Mouse (Mus musculus) left cerebral cortex, adult 8-10 months (tissue): Measurements from ENCODE around the gene Fndc11. TPM values are rescaled to one million over a fixed set of nuclear protein-coding genes. Genes with fewer than 3 reads are reported as not detected.
"Not testable (repeated sequence)": the region's sequence is repeated elsewhere in the genome, so short reads cannot be mapped to it uniquely, and the experiment has no call there.

Experiments
- DNase-seq, 2 experiments: peaks; one replicate each; pipeline ENCODE4 v3.0.0; 2022; ENCODE audit warnings: low spot score in 2 of 2
- total RNA-seq, 4 experiments: library from RNA; stranded (reverse); gene quantifications; 2 replicates each; pipeline ENCODE4 v1.2.4; 2022

Gene Fndc11
- total RNA-seq = not detected

GRCm38 (mm10) chr2:181219538-181220216, at the start of gene Fndc11:
Gene Fndc11, plus strand, starts transcription at chr2:181220013.
- peak; percentile 13 to 39 for DNase-seq

- DNase-seq = no peak
Observed at GRCm38 (mm10) chr2:181174646-181175045, 45.2 kb upstream of the Fndc11 start.

GRCm38 (mm10) chr2:181178015-181178414, 41.8 kb upstream of the Fndc11 start:
- DNase-seq = no peak

GRCm38 (mm10) chr2:181178471-181178870, 41.3 kb upstream of the Fndc11 start:
- DNase-seq = no peak

GRCm38 (mm10) chr2:181180898-181181297, 38.9 kb upstream of the Fndc11 start:
- DNase-seq = no peak

GRCm38 (mm10) chr2:181186635-181187034, 33.2 kb upstream of the Fndc11 start:
- peak; percentile 74 to 79 for DNase-seq

- peak; percentile 84 to 94 for DNase-seq
Observed at GRCm38 (mm10) chr2:181187121-181188000, 32.5 kb upstream of the Fndc11 start, which contains the start of gene Ppdpf. Gene Ppdpf, plus strand, starts transcription at chr2:181187247.

GRCm38 (mm10) chr2:181188681-181189080, 31.1 kb upstream of the Fndc11 start:
- DNase-seq = no peak

GRCm38 (mm10) chr2:181189321-181189720, 30.5 kb upstream of the Fndc11 start:
- no peak for DNase-seq

- DNase-seq = not testable (repeated sequence)
Observed at GRCm38 (mm10) chr2:181191385-181191784, 28.4 kb upstream of the Fndc11 start.

- no peak for DNase-seq
Observed at GRCm38 (mm10) chr2:181191936-181192335, 27.9 kb upstream of the Fndc11 start.

- DNase-seq = no peak
Observed at GRCm38 (mm10) chr2:181193044-181193443, 26.8 kb upstream of the Fndc11 start.

GRCm38 (mm10) chr2:181196628-181197300, 23.0 kb upstream of the Fndc11 start:
- no peak for DNase-seq

GRCm38 (mm10) chr2:181201606-181202005, 18.2 kb upstream of the Fndc11 start:
- DNase-seq = no peak

GRCm38 (mm10) chr2:181202422-181202821, 17.4 kb upstream of the Fndc11 start, which contains the start of gene Ptk6:
Gene Ptk6, minus strand, starts transcription at chr2:181202789.
- DNase-seq = no peak

- DNase-seq = no peak
Observed at GRCm38 (mm10) chr2:181202886-181203285, 16.9 kb upstream of the Fndc11 start.

GRCm38 (mm10) chr2:181205678-181206077, 14.1 kb upstream of the Fndc11 start:
- no peak for DNase-seq

- DNase-seq = no peak
Observed at GRCm38 (mm10) chr2:181206118-181206517, 13.7 kb upstream of the Fndc11 start.

GRCm38 (mm10) chr2:181212389-181213020, 7.3 kb upstream of the Fndc11 start:
- DNase-seq = no peak

GRCm38 (mm10) chr2:181213021-181213445, 6.8 kb upstream of the Fndc11 start, which contains the start of gene Srms:
Gene Srms, minus strand, starts transcription at chr2:181213185.
- no peak for DNase-seq

- no peak for DNase-seq
Observed at GRCm38 (mm10) chr2:181216037-181216436, 3.8 kb upstream of the Fndc11 start.
